Mouse (Mus musculus) C3H10T1/2 (cell line): Measurements from ENCODE around the gene Tnfrsf25. TPM values are rescaled to one million over a fixed set of nuclear protein-coding genes. Genes with fewer than 3 reads are reported as not detected.

ENCODE experiments used
- polyA plus RNA-seq, 2 experiments: library from polyadenylated mRNA; unstranded; fragments of >200 nt; fragmentation: generic; extraction: Trizol; gene quantifications; one replicate each; pipeline ENCODE4 v1.2.1; 2012; ENCODE audit warnings: missing spikeins in 2 of 2

Gene Tnfrsf25
- 1 to 10 TPM in 1 of 2 experiments, under 1 TPM in 1; 0.04 to 8.1 TPM for polyA plus RNA-seq

DNA sequence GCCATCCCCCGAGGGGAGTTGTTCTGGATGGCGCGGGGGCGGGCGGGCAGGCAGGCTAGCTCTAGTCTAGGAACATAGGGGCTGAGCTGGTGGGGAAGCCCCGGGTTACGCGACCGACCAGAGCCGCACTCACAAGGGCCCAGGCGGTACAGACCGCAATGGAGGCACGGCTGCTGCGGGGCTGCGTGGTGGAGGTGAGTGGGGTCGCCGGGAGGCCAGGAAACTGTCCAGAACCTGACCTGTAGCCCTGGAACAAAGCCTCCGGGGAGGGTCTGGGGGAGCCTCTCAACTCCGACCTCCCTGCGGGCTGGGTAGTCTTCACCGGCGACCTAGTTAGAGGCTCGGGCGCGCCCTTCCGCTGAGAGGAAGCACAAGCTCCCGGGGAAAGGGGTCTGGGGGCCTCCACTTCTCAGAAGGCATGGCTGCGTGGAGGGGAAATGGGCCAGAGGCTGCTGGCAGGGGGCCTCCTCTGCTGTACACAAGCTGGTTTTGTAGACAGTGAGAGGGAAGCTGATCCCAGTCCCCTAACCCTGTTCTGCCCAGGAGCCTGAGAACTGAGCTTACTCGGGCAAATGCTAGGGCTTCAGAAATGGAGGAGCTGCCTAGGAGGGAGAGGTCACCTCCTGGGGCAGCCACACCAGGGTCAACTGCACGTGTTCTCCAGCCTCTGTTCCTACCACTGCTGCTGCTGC, at the start of gene Tnfrsf25:
TSS of gene Tnfrsf25 (plus strand) at position 14 of the 692 bp plus-strand sequence.

DNA sequence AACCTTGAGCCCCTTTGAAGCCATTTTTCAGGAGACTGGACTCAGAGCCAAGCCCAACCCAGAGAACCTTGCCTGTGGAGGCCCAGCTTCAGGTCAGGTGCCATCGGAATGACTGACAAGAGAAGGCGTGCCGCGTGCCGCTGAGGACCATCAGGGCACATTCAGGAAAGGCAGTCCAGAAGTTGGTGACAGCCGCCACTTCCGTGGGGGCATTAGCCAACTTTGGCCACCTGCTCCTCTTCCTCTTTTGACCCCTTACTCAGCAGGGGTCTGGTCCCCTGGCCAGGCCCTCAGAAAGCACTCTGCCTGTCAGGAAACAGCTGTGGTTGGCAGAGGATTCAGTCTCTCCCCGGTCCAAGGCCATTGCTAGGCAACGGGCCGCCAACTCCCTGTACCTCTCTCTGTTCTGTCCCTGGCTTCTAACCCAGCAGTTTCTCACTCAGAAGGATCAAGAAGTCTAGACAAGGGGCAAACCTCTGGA, 43.6 kb upstream of the Tnfrsf25 start, which contains the start of gene Plekhg5:
TSS of gene Plekhg5 (plus strand) at position 378 of the 481 bp plus-strand sequence.

GRCm38 (mm10) chr4:152151966-152152544, 36.3 kb downstream of the Tnfrsf25 start, which contains the start of gene Espn:
Espn (minus strand) TSS chr4:152152371.

GRCm38 (mm10) chr4:152158585-152159284, 43.0 kb downstream of the Tnfrsf25 start, which contains the start of gene Hes2:
Hes2 (plus strand) TSS chr4:152158867.

Other genes starting within 250 kb of the Tnfrsf25 start
- 10 to 100 TPM; 30.3 to 36.1 TPM for gene Dnajc11, start 182.2 kb upstream of the Tnfrsf25 start, polyA plus RNA-seq
- gene Thap3, start 126.9 kb upstream of the Tnfrsf25 start, polyA plus RNA-seq = 10 to 100 TPM; 25.3 to 55.1 TPM
- 10 to 100 TPM in 1 of 2 experiments, 1 to 10 TPM in 1; 5.6 to 19.0 TPM for gene Phf13, start 119.7 kb upstream of the Tnfrsf25 start, polyA plus RNA-seq
- 1 to 10 TPM; 4.6 to 7.4 TPM for gene Klhl21, start 107.1 kb upstream of the Tnfrsf25 start, polyA plus RNA-seq
- 1 to 10 TPM; 4.5 to 8.4 TPM for gene Zbtb48, start 88.3 kb upstream of the Tnfrsf25 start, polyA plus RNA-seq
- gene Tas1r1, start 77.4 kb upstream of the Tnfrsf25 start, polyA plus RNA-seq = under 1 TPM; 0.06 to 0.44 TPM
- 10 to 100 TPM; 10.1 to 10.4 TPM for gene Nol9, start 76.6 kb upstream of the Tnfrsf25 start, polyA plus RNA-seq
- 10 to 100 TPM in 1 of 2 experiments, 1 to 10 TPM in 1; 3.5 to 37.6 TPM for gene Plekhg5, start 43.4 kb upstream of the Tnfrsf25 start, polyA plus RNA-seq
- 1 to 10 TPM in 1 of 2 experiments, under 1 TPM in 1; 0.40 to 1.6 TPM for gene Espn, start 36.4 kb downstream of the Tnfrsf25 start, polyA plus RNA-seq
- not detected for gene Hes2, start 42.9 kb downstream of the Tnfrsf25 start, polyA plus RNA-seq
- 100 to 1,000 TPM; 212 to 321 TPM for gene Acot7, start 62.2 kb downstream of the Tnfrsf25 start, polyA plus RNA-seq
- gene Gpr153, start 158.3 kb downstream of the Tnfrsf25 start, polyA plus RNA-seq = under 1 TPM; 0.01 to 0.17 TPM
- gene Hes3, start 175.7 kb downstream of the Tnfrsf25 start, polyA plus RNA-seq = under 1 TPM in 1 of 2 experiments, not detected in 1; 0.04 TPM
- 10 to 100 TPM in 1 of 2 experiments, 1 to 10 TPM in 1; 9.7 to 19.0 TPM for gene Icmt, start 181.3 kb downstream of the Tnfrsf25 start, polyA plus RNA-seq
- gene Rnf207, start 203.1 kb downstream of the Tnfrsf25 start, polyA plus RNA-seq = 1 to 10 TPM in 1 of 2 experiments, not detected in 1; 1.9 TPM
- gene Rpl22, start 209.8 kb downstream of the Tnfrsf25 start, polyA plus RNA-seq = 1,000 to 10,000 TPM; 1,034 to 1,375 TPM
- under 1 TPM; 0.29 to 0.83 TPM for gene Chd5, start 222.7 kb downstream of the Tnfrsf25 start, polyA plus RNA-seq